Mouse (Mus musculus) erythroblast, embryonic 14.5 days (primary cell): ENCODE measurements around the gene Pthlh. TPM values are rescaled to one million over a fixed set of nuclear protein-coding genes. Genes with fewer than 3 reads are reported as not detected.

Experiments used
- H3K27me3 ChIP-seq: 2 replicates; pipeline ENCODE4 v1.6.1; 2012; ENCODE audit warnings: inconsistent platforms; ENCODE audit not compliant: control insufficient read depth
- H3K36me3 ChIP-seq: 2 replicates; pipeline ENCODE4 v1.6.1; 2012; ENCODE audit warnings: mild to moderate bottlenecking, inconsistent platforms; ENCODE audit not compliant: control insufficient read depth
- H3K4me1 ChIP-seq: 2 replicates; pipeline ENCODE4 v1.6.1; 2012; ENCODE audit warnings: inconsistent platforms; ENCODE audit not compliant: control insufficient read depth
- H3K4me3 ChIP-seq: replicated peaks from 2 replicates; pipeline ENCODE3; 2012; ENCODE audit warnings: moderate library complexity, mild to moderate bottlenecking, inconsistent platforms
- H3K9me3 ChIP-seq: 2 replicates; pipeline ENCODE4 v1.6.1; 2012; ENCODE audit warnings: low read length, inconsistent platforms, mixed read lengths; ENCODE audit not compliant: control insufficient read depth
- GATA1 ChIP-seq: IDR thresholded peaks from 2 replicates; pipeline ENCODE4 v1.6.1; 2012; ENCODE audit warnings: low read length, inconsistent platforms, mixed read lengths
- TAL1 ChIP-seq: IDR thresholded peaks from 3 replicates; pipeline ENCODE4 v1.6.1; 2012; ENCODE audit warnings: low read length, inconsistent platforms, mixed read lengths
- polyA plus RNA-seq: library from polyadenylated mRNA; stranded (reverse); fragments of >175 nt; gene quantifications from 2 replicates; pipeline ENCODE4 v1.2.3, GENCODE M21; 2012

The Pthlh gene
- polyA plus RNA-seq, 1 experiment, result not detected

GRCm38 (mm10) chr6:147216156-147216555 is 47.8 kb downstream of the Pthlh start:
- Histone ChIP-seq H3K36me3 (no peaks in the 10 kb centered on the region), H3K9me3 (no peaks in the 10 kb centered on the region), H3K27me3 (no peaks in the 10 kb centered on the region), H3K4me3 (no peak overlapping the region), H3K4me1 (no peaks in the 10 kb centered on the region)
- TF ChIP-seq TAL1 (no peak), GATA1 (no peak)

- Histone ChIP-seq H3K27me3 (no peaks in the 10 kb centered on the region), H3K4me1 (no peaks in the 10 kb centered on the region), H3K9me3 (no peaks in the 10 kb centered on the region), H3K4me3 (no peak overlapping the region), H3K36me3 (no peaks in the 10 kb centered on the region)
- no peak for TF ChIP-seq GATA1
- no peak for TF ChIP-seq TAL1
Observed at GRCm38 (mm10) chr6:147207821-147208330, 56.1 kb downstream of the Pthlh start.

Other genes with a start within 250 kb of the Pthlh start
- not detected in 2 replicates for gene Rep15, start 231.6 kb downstream of the Pthlh start, polyA plus RNA-seq
- 0.45 and 1.1 TPM in 2 replicates for gene Mrps35, start 221.4 kb downstream of the Pthlh start, polyA plus RNA-seq
- not detected in 2 replicates for gene Mansc4, start 177.2 kb downstream of the Pthlh start, polyA plus RNA-seq
- 0.01 and 0.02 TPM in 2 replicates for gene Klhl42, start 172.8 kb downstream of the Pthlh start, polyA plus RNA-seq
- gene Ccdc91, start 211.6 kb upstream of the Pthlh start, polyA plus RNA-seq, result 0.15 and 0.27 TPM in 2 replicates